Mouse (Mus musculus): ENCODE results near the gene Ints3. TPM values are rescaled to one million over a fixed set of nuclear protein-coding genes. Genes with fewer than 3 reads are reported as not detected.

Ints3 gene
- polyA plus RNA-seq (2015; fragmentation: Nextera tagmentation; extraction: Ambion mirVana) = 27.0 and 29.2 TPM in 2 replicates

GRCm38 (mm10) chr3:90433381-90434020 lies at the start of gene Ints3:
Ints3 (minus strand) TSS chr3:90433622.
- Histone ChIP-seq H3K4me1 (peaks cover 21% of the 10 kb centered on the region), H3K4me2 (peak within 1 kb of the TSS; percentile 91)
- WGBS = under 1% methylated on average over 52 of the region's 52 CpGs

GRCm38 (mm10) chr3:90475831-90476611 lies 42.6 kb upstream of the Ints3 start, which contains the start of gene Ilf2:
Ilf2 (plus strand) TSS chr3:90476126.
- peak; percentile 99 for ATAC-seq (ENCODE audit: insufficient read depth, low FRiP score, low read depth)
- Histone ChIP-seq H3K9me3 (no peaks in the 10 kb centered on the region), H3K27ac (peak within 1 kb of the TSS; percentile 93), H3K27me3 (replicated peaks) (no peaks in the 10 kb centered on the region), H3K4me3 (replicated peaks) (peak within 1 kb of the TSS; percentile 94), H3K4me2 (peak within 1 kb of the TSS; percentile 69), H3K36me3 (peaks cover 15% of the 10 kb centered on the region; the same call in 1 of the 2 replicates), H3K9ac (peak within 1 kb of the TSS; percentile 99), H3K4me1 (peaks cover 6% of the 10 kb centered on the region; the same call in 1 of the 2 replicates)
- WGBS = under 1% methylated on average over 45 of the region's 45 CpGs

More at GRCm38 (mm10) chr3:90433381-90434020, at the start of gene Ints3:
- Histone ChIP-seq H3K27me3 (replicated peaks) (no peaks in the 10 kb centered on the region), H3K9ac (peak within 1 kb of the TSS; percentile 77), H3K9me3 (no peaks in the 10 kb centered on the region), H3K4me3 (replicated peaks) (peak within 1 kb of the TSS; percentile 70), H3K36me3 (no peaks in the 10 kb centered on the region), H3K27ac (peak within 1 kb of the TSS; percentile 95)
- peak; percentile 99 for ATAC-seq (ENCODE audit: insufficient read depth, low FRiP score, low read depth)

DNA sequence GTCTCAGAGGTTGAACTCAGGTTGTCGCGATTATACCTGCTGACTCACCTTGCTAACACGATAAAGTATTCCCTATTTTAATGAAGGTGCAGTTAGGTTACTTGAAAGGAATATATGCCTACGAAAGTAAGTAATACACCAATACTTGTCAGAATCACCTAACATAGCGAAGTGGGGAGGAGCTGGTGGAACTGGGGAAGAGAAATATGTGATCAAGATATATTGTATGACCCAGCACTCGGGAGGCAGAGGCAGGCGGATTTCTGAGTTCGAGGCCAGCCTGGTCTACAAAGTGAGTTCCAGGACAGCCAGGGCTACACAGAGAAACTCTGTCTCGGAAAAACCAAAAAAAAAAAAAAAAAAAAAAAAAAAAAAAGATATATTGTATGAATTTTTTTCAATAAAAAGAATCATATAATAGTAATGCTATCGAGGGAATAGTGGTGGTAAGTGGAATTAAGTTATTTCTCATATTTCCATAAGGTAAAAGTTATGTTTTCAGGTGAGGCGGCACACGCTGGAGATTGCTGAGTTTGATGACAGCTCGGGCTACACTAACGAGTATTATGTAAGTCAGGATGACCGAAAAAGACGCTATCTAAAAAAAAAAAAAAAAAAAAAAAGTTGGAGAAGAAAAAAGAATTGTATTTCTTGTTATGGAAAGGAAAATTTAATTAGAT lies 41.9 kb upstream of the Ints3 start:
- no peaks in the 10 kb centered on the region for H3K27me3 ChIP-seq (replicated peaks)
- no peak overlapping the region for H3K27ac ChIP-seq
- peaks cover 11% of the 10 kb centered on the region; the same call in 1 of the 2 replicates for H3K36me3 ChIP-seq
- no peak overlapping the region for H3K9ac ChIP-seq
- peak overlapping the region; percentile 36 for H3K4me2 ChIP-seq
- no peak for ATAC-seq (ENCODE audit: insufficient read depth, low FRiP score, low read depth)
- peaks cover 6% of the 10 kb centered on the region; the same call in 1 of the 2 replicates for H3K4me1 ChIP-seq
- peak overlapping the region; percentile 38 for H3K4me3 ChIP-seq (replicated peaks)
- 34% methylated on average over 16 of the region's 16 CpGs for WGBS
- H3K9me3 ChIP-seq = no peaks in the 10 kb centered on the region

DNA sequence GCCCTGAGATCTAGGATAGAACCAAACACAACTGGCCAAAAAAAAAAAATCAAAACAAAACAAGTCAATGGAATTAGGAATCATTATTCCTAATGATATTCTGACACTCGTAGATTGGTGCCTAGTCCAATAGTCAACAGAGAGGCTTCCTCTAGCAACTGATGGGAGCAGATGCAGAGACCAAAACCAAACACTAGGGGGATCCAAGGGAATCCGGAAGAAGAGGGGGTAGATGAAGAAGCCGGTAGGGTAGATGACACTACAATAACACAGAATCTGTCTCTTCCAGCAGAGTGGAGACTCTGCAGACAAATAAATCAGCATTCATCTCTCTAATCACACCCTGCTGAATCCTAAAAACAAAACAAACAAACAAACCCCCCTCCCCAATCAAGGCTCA lies 38.8 kb upstream of the Ints3 start:
- 29% methylated on average over 3 of the region's 3 CpGs for WGBS
- Histone ChIP-seq H3K9me3 (no peaks in the 10 kb centered on the region), H3K4me1 (peaks cover 5% of the 10 kb centered on the region; the same call in 1 of the 2 replicates), H3K27me3 (replicated peaks) (no peaks in the 10 kb centered on the region), H3K36me3 (no peaks in the 10 kb centered on the region), H3K4me3 (replicated peaks) (no peak overlapping the region), H3K27ac (no peak overlapping the region), H3K9ac (no peak overlapping the region), H3K4me2 (no peak overlapping the region)
- no peak for ATAC-seq (ENCODE audit: insufficient read depth, low FRiP score, low read depth)

DNA sequence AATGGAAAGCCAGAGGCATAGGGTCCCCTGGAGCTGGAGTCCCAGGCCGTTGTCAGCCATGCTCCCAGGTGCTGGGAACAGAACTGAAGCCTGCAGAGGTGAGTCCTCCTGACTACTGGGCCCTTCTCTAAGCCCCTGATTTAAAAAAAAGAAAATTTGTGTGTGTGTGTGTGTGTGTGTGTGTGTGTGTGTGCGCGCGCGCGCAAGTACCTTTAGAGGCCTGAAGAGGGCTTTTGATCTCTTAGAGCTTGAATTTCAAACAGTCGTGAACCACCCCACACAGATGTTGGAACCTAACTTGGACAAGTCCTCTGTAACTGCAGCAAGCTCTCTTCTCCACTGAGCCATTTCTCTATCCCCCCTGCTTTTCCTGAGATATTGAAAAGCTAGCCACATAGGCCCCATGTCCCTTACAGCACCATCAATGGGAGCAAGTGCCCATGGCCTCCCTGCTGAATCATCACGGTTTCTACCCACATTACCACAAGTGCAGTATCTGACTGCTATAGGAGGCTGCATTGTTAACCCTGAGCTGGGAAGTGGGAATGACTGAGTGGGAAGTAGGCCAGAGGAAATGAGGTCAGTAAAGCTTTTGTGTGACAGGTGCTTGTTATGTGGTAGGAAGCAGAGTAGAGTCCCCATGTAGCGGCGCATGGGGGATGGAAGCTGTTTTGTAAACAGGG lies 34.3 kb upstream of the Ints3 start:
- WGBS = 90% methylated on average over 10 of the region's 10 CpGs
- no peak overlapping the region for H3K4me3 ChIP-seq (replicated peaks)
- no peak for ATAC-seq (ENCODE audit: insufficient read depth, low FRiP score, low read depth)

GRCm38 (mm10) chr3:90466311-90466766 lies 32.9 kb upstream of the Ints3 start:
- under 1% methylated on average over 15 of the region's 15 CpGs for WGBS

More for the DNA sequence above, 34.3 kb upstream of the Ints3 start:
- Histone ChIP-seq H3K9me3 (no peaks in the 10 kb centered on the region), H3K9ac (no peak overlapping the region), H3K4me1 (peaks cover 7% of the 10 kb centered on the region; the same call in 1 of the 2 replicates), H3K4me2 (no peak overlapping the region), H3K27ac (no peak overlapping the region), H3K27me3 (replicated peaks) (peaks cover 25% of the 10 kb centered on the region), H3K36me3 (no peaks in the 10 kb centered on the region)

DNA sequence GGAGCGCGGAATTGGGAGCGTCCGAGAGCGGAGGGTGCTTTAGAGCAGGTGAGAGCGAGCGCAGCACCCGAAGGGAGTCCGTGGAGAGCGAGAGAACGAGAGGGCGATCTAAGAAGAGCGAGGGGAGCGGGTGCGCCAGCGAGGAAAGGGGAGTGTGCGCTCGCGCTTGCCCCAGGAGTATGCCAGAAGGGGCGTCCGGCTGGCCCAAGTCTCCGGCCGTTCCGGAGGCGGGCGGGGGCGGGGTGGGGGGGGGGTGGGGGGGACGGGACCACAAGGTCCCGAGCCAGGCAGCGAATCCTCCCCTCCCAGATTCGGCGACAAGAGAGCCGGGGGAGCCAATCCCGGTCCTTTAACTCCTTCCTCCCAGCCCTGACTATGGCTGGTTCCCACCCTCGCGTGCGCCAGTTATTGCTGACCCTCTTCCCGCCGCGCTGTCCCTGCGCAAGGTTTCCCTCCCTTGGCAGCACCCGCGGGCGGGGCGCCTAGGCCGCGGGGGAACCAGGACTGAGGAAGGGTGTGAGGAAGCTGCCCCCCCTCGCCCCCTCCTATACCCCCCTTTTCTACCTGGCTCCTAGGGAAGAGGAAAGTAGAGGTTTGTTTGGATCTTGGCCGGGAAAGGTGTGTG lies 32.4 kb upstream of the Ints3 start, which contains the start of gene Npr1:
Npr1 (minus strand) TSS at position 181 of the 625 bp plus-strand sequence.
- H3K4me3 ChIP-seq (replicated peaks) = peak within 1 kb of the TSS; percentile 54
- peak within 1 kb of the TSS; percentile 94 for H3K4me2 ChIP-seq
- ATAC-seq (ENCODE audit: insufficient read depth, low FRiP score, low read depth) = peak; percentile 36; the same call in 1 of the 2 replicates
- no peaks in the 10 kb centered on the region for H3K36me3 ChIP-seq
- H3K9me3 ChIP-seq = no peaks in the 10 kb centered on the region
- H3K9ac ChIP-seq = peak within 1 kb of the TSS; percentile 24; the same call in 1 of the 2 replicates
- peaks cover 7% of the 10 kb centered on the region; the same call in 1 of the 2 replicates for H3K4me1 ChIP-seq
- H3K27ac ChIP-seq = no peak within 1 kb of the TSS
- WGBS = 0% methylated on average over 32 of the region's 49 CpGs
- H3K27me3 ChIP-seq (replicated peaks) = peaks cover 25% of the 10 kb centered on the region

More at GRCm38 (mm10) chr3:90466311-90466766, 32.9 kb upstream of the Ints3 start:
- H3K4me3 ChIP-seq (replicated peaks) = peak overlapping the region; percentile 54
- ATAC-seq (ENCODE audit: insufficient read depth, low FRiP score, low read depth) = peak; percentile 33; the same call in 1 of the 2 replicates
- H3K36me3 ChIP-seq = no peaks in the 10 kb centered on the region
- peaks cover 25% of the 10 kb centered on the region for H3K27me3 ChIP-seq (replicated peaks)
- H3K9ac ChIP-seq = no peak overlapping the region
- H3K27ac ChIP-seq = no peak overlapping the region
- peaks cover 7% of the 10 kb centered on the region; the same call in 1 of the 2 replicates for H3K4me1 ChIP-seq
- H3K9me3 ChIP-seq = no peaks in the 10 kb centered on the region
- peak overlapping the region; percentile 94 for H3K4me2 ChIP-seq

- peak; percentile 25; the same call in 1 of the 2 replicates for ATAC-seq (ENCODE audit: insufficient read depth, low FRiP score, low read depth)
- Histone ChIP-seq H3K4me1 (peaks cover 7% of the 10 kb centered on the region; the same call in 1 of the 2 replicates), H3K4me2 (peak overlapping the region; percentile 94), H3K4me3 (replicated peaks) (peak overlapping the region; percentile 54), H3K9ac (peak overlapping the region; percentile 24; the same call in 1 of the 2 replicates), H3K9me3 (no peaks in the 10 kb centered on the region), H3K27ac (no peak overlapping the region), H3K36me3 (no peaks in the 10 kb centered on the region), H3K27me3 (replicated peaks) (peaks cover 25% of the 10 kb centered on the region)
- 2% methylated on average over 75 of the region's 75 CpGs for WGBS
Observed at GRCm38 (mm10) chr3:90465081-90465685, 31.8 kb upstream of the Ints3 start.

- Histone ChIP-seq H3K27ac (no peak overlapping the region), H3K4me1 (peaks cover 7% of the 10 kb centered on the region; the same call in 1 of the 2 replicates), H3K36me3 (no peaks in the 10 kb centered on the region), H3K27me3 (replicated peaks) (peaks cover 25% of the 10 kb centered on the region), H3K4me3 (replicated peaks) (peak overlapping the region; percentile 54), H3K9me3 (no peaks in the 10 kb centered on the region), H3K9ac (peak overlapping the region; percentile 24; the same call in 1 of the 2 replicates), H3K4me2 (peak overlapping the region; percentile 94)
- ATAC-seq (ENCODE audit: insufficient read depth, low FRiP score, low read depth) = peak; percentile 13; the same call in 1 of the 2 replicates
- WGBS = 16% methylated on average over 37 of the region's 37 CpGs
Observed at GRCm38 (mm10) chr3:90464552-90465080, 31.2 kb upstream of the Ints3 start.

GRCm38 (mm10) chr3:90462579-90462978 lies 29.2 kb upstream of the Ints3 start:
- no peak overlapping the region for H3K27ac ChIP-seq
- no peaks in the 10 kb centered on the region for H3K36me3 ChIP-seq
- H3K4me1 ChIP-seq = peaks cover 7% of the 10 kb centered on the region; the same call in 1 of the 2 replicates
- no peaks in the 10 kb centered on the region for H3K9me3 ChIP-seq
- 35% methylated on average over 7 of the region's 7 CpGs for WGBS
- H3K27me3 ChIP-seq (replicated peaks) = peaks cover 25% of the 10 kb centered on the region
- no peak overlapping the region for H3K4me2 ChIP-seq
- no peak for ATAC-seq (ENCODE audit: insufficient read depth, low FRiP score, low read depth)
- no peak overlapping the region for H3K9ac ChIP-seq
- no peak overlapping the region for H3K4me3 ChIP-seq (replicated peaks)
